ENCODE assay signal across 10 mouse cellular contexts in genomic region chr4:85853401-85853800, GRCm38 (mm10).
"Had no signal": no experiment of that assay in that cellular context is flagged by ENCODE, and none has a peak within 500 bp of the region (broad histone marks: within the 10 kb centered on the region; RNA-seq: fewer than 3 reads in every experiment).

No protein-coding gene starts in this region.

- ATAC-seq: liver, postnatal 0 days; lung, postnatal 0 days; midbrain, embryonic 16.5 days had no signal

- DNase-seq: kidney, postnatal 14 days; kidney, postnatal 4 days; left cerebral cortex, postnatal 4 days; liver, postnatal 0 days; retina, postnatal 1 day; right cerebral cortex, postnatal 25 days; spleen, adult 18-20 months; thymus, postnatal 25 days had no signal
